Mouse (Mus musculus): ENCODE results near the gene Gm43517. TPM values are rescaled to one million over a fixed set of nuclear protein-coding genes. Genes with fewer than 3 reads are reported as not detected.

Gene Gm43517
- total RNA-seq, 2 experiments from 2014 or later, result not detected

DNA sequence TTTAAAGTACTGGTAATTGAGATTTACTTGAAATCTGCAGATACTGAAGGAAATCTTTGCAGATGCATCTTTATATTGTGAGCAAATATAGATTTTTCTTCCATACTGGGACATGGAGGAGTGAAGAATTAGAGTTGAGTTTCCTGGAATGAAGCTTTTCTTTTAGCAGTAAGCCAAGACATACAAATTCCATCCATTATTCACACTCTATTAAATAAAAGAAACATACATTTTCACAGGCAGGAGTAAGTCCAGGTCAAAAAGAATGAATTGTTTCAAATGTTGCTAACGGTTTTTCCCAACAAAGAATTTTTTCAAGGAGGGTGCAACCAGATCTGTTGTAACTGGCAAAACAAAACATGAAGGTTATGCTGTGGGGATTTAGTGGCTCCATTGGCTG is 14.6 kb downstream of the Gm43517 start:
- intact Hi-C loops (cut with DNase I; ENCODE audit: low total_unique reads), result no loop called here
- no peak for DNase-seq

DNA sequence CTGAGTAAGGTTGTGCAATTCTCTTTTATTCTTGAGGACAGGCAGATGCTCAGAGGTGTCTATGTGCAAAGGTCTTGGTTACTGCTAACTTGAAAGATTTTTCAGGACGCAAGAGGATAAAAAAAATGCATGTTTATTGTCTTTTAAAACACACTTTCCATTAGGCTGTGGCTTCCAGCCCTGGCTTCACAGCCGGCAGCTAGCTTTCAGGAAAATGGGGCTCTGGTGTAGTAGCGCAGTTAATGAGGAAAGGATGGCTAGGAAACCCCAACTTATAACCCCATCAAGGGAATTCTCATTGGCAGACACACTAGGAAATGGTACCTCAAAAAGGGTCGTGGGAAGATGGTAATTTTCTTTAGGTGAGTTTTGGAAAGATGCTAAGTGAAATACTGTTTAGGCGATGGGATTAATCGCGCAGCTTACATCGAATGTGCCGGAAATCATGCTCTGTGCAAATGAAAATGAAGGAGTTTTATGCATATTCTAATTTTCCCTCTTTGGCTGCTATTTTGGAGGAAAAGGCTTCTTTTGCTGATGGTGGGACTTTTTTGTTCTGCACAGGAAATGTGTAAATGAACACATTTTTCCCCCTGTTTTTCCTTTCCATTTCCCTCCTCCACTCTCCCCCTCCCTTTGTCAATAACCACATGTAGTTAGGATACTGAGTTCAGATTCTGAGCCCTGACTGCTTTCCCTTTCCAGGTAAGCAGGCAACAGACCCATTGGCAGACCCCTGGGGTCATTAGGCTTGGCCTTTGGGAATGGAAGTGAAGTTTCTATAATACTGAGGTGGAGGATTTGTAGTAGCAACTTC is 15.3 kb downstream of the Gm43517 start:
- DNase-seq, result no peak
- intact Hi-C loops (cut with DNase I; ENCODE audit: low total_unique reads), result no loop called here

GRCm38 (mm10) chr12:49400853-49401118 is 15.8 kb downstream of the Gm43517 start:
- DNase-seq, result no peak
- intact Hi-C loops (cut with DNase I; ENCODE audit: low total_unique reads), result no loop called here

DNA sequence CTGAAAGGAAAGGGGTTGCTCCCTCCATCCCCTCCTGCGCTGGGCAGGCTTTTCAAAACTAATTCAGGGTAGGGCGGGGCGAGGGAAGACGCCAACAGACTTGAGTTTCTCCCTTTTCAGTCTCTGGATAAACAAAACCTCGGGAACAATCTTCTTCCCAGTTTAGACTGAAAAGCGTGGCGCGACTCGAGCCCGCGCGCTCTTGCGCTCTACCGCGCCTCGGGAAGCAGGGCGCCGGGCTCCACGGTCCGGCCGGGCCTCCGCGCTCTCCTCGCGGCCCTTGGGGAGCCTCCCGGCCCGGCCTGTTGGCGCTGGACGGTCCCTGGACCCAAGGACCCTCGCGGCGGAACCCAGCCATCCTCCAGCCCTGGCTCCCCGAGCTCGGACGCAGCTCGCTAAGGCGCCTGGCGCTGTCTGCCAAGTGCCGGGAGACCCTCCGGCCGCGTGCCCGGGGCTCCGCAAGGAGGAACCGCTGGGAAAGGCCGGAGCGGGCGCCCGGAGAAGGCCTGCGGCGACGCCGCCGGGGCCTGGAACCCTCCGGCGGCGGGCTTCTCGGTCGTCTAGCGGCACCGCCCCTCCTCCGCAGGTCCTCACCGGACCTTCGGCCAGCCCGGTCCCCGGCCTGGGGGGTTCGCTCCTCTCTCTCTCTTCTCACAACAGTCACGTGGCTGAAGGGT is 16.3 kb downstream of the Gm43517 start:
- DNase-seq, result peak; percentile 3
- intact Hi-C loops (cut with DNase I; ENCODE audit: low total_unique reads), result no loop called here

- no peak for DNase-seq
- intact Hi-C loops (cut with DNase I; ENCODE audit: low total_unique reads), result no loop called here
Observed at GRCm38 (mm10) chr12:49401796-49402130, 16.8 kb downstream of the Gm43517 start.

GRCm38 (mm10) chr12:49409833-49410232 is 24.9 kb downstream of the Gm43517 start:
- DNase-seq, result no peak
- intact Hi-C loops (cut with DNase I; ENCODE audit: low total_unique reads), result no loop called here

DNA sequence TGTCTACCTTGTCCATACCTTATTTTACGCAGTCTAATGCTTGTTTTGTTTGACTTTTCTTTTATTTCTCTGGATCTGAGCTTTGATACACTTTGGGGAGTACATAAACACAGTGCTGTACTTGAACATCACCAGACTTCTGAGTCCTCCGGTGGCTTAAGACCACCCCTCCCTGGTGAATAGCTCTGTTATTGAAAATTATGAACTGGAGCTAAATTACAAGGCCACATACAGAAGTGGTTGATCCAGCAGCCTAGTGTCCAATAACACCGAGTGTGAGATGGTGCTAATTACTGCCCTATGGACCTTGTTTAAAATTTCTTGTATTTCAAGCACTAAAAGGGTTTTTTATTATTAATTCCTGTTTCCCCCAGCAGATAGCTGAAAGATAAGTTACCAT is 33.0 kb downstream of the Gm43517 start:
- no peak for DNase-seq

More for the DNA sequence above, 33.0 kb downstream of the Gm43517 start:
- intact Hi-C loops (cut with DNase I; ENCODE audit: low total_unique reads), result no loop called here

Other genes with a start within 250 kb of the Gm43517 start
- gene Foxg1, start 2.5 kb upstream of the Gm43517 start, total RNA-seq (2021), result not detected

Data from gastrocnemius, postnatal 14 days (tissue).